Mouse (Mus musculus) gastrocnemius, postnatal 36 days (tissue): ENCODE measurements at regions not wholly inside any gene's neighbourhood (a gene's known extent, or its start where the extent isn't known, plus 50 kb on each side); places are given as distances from the start of the nearest gene placed in this dataset.

Experiments
- DNase-seq, 2 experiments: peaks; one replicate each; pipeline ENCODE4 v3.0.0; 2022
- intact Hi-C: fragments of 180-260 bp; cut with DNase I; formaldehyde crosslinking; loops from one replicate; pipeline ENCODE4 v1.15.1; 2025

DNA sequence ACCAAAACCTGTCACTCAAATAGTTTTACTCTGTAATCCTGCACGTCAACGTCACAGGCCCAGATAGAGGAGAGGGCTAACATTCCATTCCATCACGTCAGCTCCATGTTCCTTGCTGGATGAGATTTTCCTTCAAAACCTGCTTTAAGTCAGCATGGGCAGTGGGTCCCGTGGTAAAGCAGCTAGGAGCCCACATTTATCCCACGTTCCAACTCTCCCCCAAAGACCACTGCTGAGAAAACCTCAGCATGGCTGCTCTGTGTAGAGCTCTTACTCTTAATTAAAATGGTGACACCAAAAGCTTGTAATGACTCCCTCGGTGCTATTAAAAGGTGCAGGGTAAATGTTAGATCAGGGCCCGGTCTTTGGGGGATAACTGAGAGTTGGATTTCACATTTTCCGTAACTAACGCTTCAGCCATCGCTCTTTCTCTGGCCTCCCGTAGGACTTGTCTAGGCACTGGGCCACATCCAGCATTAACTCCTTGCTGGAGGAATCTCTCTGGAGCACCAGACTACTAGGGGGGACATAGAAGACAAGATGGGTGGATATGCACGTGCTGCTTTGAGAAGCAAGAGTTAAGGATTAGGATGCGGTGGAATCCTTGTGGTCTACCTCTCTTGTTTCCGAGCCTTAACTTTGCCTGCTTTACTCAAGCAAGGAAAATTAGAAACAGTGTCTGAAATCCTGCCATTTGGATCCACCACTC is 56.1 kb upstream of the Smarca2 start:
- intact Hi-C loops = no loop called here
- no peak for DNase-seq

DNA sequence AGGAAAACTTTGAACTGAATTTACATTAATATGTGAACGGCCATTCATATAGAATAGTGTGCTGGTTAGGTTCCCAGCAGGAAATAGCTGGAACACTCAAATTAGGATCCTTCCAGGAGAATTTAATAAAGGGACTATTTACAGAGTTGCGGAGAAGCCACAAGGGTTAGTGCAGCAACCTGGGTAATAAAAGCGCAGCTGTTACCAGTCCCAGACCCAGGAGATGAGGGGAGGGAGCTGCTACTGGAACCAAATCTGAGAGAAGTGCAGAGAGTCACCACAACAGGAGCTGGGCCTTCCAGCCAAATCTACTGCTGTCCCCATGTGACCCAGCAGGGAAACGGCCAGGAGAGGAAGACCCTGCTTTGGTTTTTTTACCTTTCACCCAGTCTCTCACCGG is 54.6 kb upstream of the Smarca2 start:
- DNase-seq = no peak
- intact Hi-C loops = no loop called here
